Mouse (Mus musculus) hindbrain, embryonic 11.5 days (tissue): ENCODE measurements at regions not wholly inside any gene's neighbourhood (a gene's known extent, or its start where the extent isn't known, plus 50 kb on each side); places are given as distances from the start of the nearest gene placed in this dataset.
"Not testable (repeated sequence)": the region's sequence is repeated elsewhere in the genome, so short reads cannot be mapped to it uniquely, and the experiment has no call there.

Experiments
- ATAC-seq: fragments of 200-750 bp; cut with Nextera tagmentation; 2 replicates; pipeline ENCODE4 v1.8.0; 2017; ENCODE audit warnings: mild to moderate bottlenecking, moderate TSS enrichment, moderate library complexity; ENCODE audit not compliant: low FRiP score
- DNase-seq: peaks from one replicate; pipeline ENCODE4 v3.0.0-alpha.2; 2015; ENCODE audit warnings: low spot score
- H3K27ac ChIP-seq: fragments of 300-500 bp; sonication (generic); 2 replicates; pipeline ENCODE4 v1.5.1; 2014; ENCODE audit warnings: mild to moderate bottlenecking, low read depth, low read length
- H3K27me3 ChIP-seq: fragments of 300-500 bp; sonication (generic); 2 replicates; pipeline ENCODE4 v1.6.1; 2014; ENCODE audit warnings: mild to moderate bottlenecking, low read length, moderate library complexity, mixed read lengths; ENCODE audit not compliant: control insufficient read depth, insufficient read depth
- H3K36me3 ChIP-seq: fragments of 300-500 bp; sonication (generic); 2 replicates; pipeline ENCODE4 v1.6.1; 2014; ENCODE audit warnings: mild to moderate bottlenecking, low read length, moderate library complexity, mixed read lengths; ENCODE audit not compliant: control insufficient read depth, insufficient read depth
- H3K4me1 ChIP-seq: fragments of 300-500 bp; sonication (generic); replicated peaks from 2 replicates; pipeline ENCODE4 v1.6.1; 2014; ENCODE audit warnings: low read length, mixed read lengths; ENCODE audit not compliant: control insufficient read depth, insufficient read depth
- H3K4me2 ChIP-seq: fragments of 300-500 bp; sonication (generic); replicated peaks from 2 replicates; pipeline ENCODE4 v1.6.1; 2014; ENCODE audit warnings: mild to moderate bottlenecking, low read depth, low read length
- H3K4me3 ChIP-seq: fragments of 300-500 bp; sonication (generic); 2 replicates; pipeline ENCODE4 v1.5.1; 2014; ENCODE audit warnings: low read depth, low read length
- H3K9ac ChIP-seq: fragments of 300-500 bp; sonication (generic); 2 replicates; pipeline ENCODE4 v1.6.1; 2014; ENCODE audit warnings: low read depth, low read length
- H3K9me3 ChIP-seq: fragments of 300-500 bp; sonication (generic); 2 replicates; pipeline ENCODE4 v1.6.1; 2016; ENCODE audit warnings: low read length; ENCODE audit not compliant: control insufficient read depth
- WGBS: fragments of 180-500 bp; shearing (Covaris S2); extraction: QIAGEN DNeasy Blood & Tissue Kit; methylation state at CpG from one replicate; pipeline ENCODE4 v1.1.7; 2014; 5-methylcytosine and 5-hydroxymethylcytosine counted together

GRCm38 (mm10) chrX:75734628-75735302 is 140.2 kb downstream of the Pls3 start:
- H3K4me2 ChIP-seq, DNase-seq, H3K9ac ChIP-seq, H3K36me3 ChIP-seq, H3K27me3 ChIP-seq, H3K9me3 ChIP-seq, H3K4me3 ChIP-seq, H3K4me1 ChIP-seq, H3K27ac ChIP-seq, ATAC-seq: not testable (repeated sequence)
- WGBS, result 71% methylated on average over 9 of the region's 13 CpGs

DNA sequence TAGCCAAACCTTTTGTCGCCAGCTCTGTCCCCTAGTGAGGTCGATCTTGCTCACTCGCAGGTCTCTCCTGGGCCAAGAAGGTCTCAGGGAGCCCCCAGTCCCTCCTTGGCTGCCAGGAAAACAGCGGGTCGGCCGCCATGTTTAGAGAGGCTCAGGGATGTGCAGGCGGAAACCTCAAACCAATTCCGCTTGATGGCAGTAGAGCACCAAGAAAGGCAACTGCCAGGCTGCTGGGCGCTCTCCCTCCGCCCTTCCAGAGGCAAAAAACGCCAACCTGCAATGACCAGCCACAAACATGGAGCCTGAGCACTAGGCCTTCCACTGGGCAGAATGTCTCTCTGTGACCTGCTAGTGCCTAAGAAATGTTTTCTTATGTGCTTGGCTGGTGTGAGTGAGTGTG is 141.3 kb downstream of the Pls3 start:
- H3K4me1 ChIP-seq, H3K4me3 ChIP-seq, H3K27me3 ChIP-seq, H3K9ac ChIP-seq, ATAC-seq, H3K36me3 ChIP-seq, H3K9me3 ChIP-seq, H3K4me2 ChIP-seq, H3K27ac ChIP-seq: not testable (repeated sequence)
- WGBS, result 75% methylated on average over 11 of the region's 11 CpGs
- DNase-seq, result peak; percentile 42

DNA sequence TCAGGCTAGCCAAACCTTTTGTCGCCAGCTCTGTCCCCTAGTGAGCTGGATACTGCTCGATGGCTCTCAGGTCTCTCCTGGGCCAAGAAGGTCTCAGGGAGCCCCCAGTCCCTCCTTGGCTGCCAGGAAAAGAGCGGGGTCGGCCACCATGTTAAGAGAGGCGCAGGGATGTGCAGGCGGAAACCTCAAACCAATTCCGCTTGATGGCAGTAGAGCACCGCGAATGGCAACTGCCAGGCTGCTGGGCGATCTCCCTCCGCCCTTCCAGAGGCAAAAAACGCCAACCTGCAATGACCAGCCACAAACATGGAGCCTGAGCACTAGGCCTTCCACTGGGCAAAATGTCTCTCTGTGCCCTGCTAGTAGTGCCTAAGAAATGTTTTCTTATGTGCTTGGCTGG is 145.2 kb downstream of the Pls3 start:
- ATAC-seq, H3K27ac ChIP-seq, H3K27me3 ChIP-seq, H3K4me1 ChIP-seq, H3K4me2 ChIP-seq, DNase-seq, H3K36me3 ChIP-seq, H3K9me3 ChIP-seq, H3K4me3 ChIP-seq, H3K9ac ChIP-seq: not testable (repeated sequence)
- 79% methylated on average over 8 of the region's 12 CpGs for WGBS

GRCm38 (mm10) chrX:75728507-75728906 is 146.5 kb downstream of the Pls3 start:
- Histone ChIP-seq H3K4me2 (no peak overlapping the region), H3K9ac (no peak overlapping the region), H3K36me3 (no peaks in the 10 kb centered on the region), H3K4me1 (no peaks in the 10 kb centered on the region), H3K9me3 (no peaks in the 10 kb centered on the region), H3K27ac (no peak overlapping the region), H3K4me3 (no peak overlapping the region), H3K27me3 (no peaks in the 10 kb centered on the region)
- ATAC-seq (no peak), DNase-seq (peak; percentile 26)
- WGBS, result 72% methylated on average over 4 of the region's 4 CpGs

- 63% methylated on average over 24 of the region's 39 CpGs for WGBS
- not testable (repeated sequence) for H3K4me1 ChIP-seq, H3K27ac ChIP-seq, DNase-seq, H3K4me2 ChIP-seq, ATAC-seq, H3K36me3 ChIP-seq, H3K9me3 ChIP-seq, H3K27me3 ChIP-seq, H3K9ac ChIP-seq, H3K4me3 ChIP-seq
Observed at GRCm38 (mm10) chrX:75723542-75723941, 145.5 kb upstream of the Rab39b start.

DNA sequence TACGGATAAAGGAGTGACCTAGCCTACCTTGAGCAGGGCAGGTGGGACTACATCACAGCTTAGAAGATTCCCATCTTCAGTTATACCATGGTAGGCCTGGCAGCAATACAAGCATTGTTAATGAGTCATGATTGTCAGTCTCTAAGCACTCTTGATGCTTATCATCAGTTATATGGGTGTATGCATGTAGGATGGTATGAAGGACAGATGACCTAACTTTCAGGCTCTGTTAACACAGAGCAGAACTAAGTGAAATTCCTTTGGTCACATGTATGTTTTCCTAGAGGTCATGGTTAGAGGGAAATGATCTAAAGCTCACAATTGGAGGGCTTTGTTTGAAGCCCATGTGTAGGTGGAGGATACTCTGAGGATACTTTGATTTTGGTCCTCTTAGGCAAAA is 121.9 kb upstream of the Rab39b start:
- Histone ChIP-seq H3K4me3 (no peak overlapping the region), H3K27ac (no peak overlapping the region), H3K4me1 (no peaks in the 10 kb centered on the region), H3K4me2 (no peak overlapping the region), H3K9ac (no peak overlapping the region), H3K27me3 (no peaks in the 10 kb centered on the region), H3K9me3 (no peaks in the 10 kb centered on the region), H3K36me3 (no peaks in the 10 kb centered on the region)
- ATAC-seq, result no peak
- DNase-seq, result no peak
- WGBS, result 31% methylated on average over 1 of the region's 1 CpGs

GRCm38 (mm10) chrX:75675271-75675670 is 97.2 kb upstream of the Rab39b start:
- H3K4me1 ChIP-seq, H3K27ac ChIP-seq, DNase-seq, H3K36me3 ChIP-seq, H3K4me2 ChIP-seq, H3K9me3 ChIP-seq, ATAC-seq, H3K27me3 ChIP-seq, H3K9ac ChIP-seq, H3K4me3 ChIP-seq: not testable (repeated sequence)
- WGBS, result 98% methylated on average over 8 of the region's 8 CpGs

GRCm38 (mm10) chrX:75673920-75674665 is 96.1 kb upstream of the Rab39b start:
- Histone ChIP-seq H3K4me3 (peak overlapping the region; percentile 18), H3K4me1 (no peaks in the 10 kb centered on the region), H3K36me3 (no peaks in the 10 kb centered on the region), H3K4me2 (0 out of 2 replicates have a peak overlapping the region, but pooled peaks have one; percentile 17), H3K27me3 (no peaks in the 10 kb centered on the region), H3K9ac (no peak overlapping the region), H3K9me3 (no peaks in the 10 kb centered on the region), H3K27ac (no peak overlapping the region)
- DNase-seq (peak; percentile 91), ATAC-seq (peak; percentile 99)
- 5% methylated on average over 23 of the region's 23 CpGs for WGBS

DNA sequence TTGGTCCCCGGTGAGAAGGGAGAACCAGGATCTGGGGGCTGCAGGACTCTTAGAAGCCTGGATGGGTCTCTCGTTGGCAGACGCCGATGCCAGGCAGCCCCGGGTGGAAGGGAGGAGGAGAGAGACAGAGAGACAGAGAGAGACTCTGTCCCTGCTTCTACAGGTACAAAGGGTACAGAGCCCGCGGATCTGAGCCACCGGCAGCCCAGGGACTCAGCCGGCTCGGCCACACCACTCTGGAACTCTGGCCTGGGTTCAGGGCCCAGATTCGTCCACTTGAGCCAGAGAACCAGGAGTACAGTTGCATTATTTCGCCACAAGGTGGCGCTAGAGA is 95.5 kb upstream of the Rab39b start:
- no peaks in the 10 kb centered on the region for H3K9me3 ChIP-seq
- no peaks in the 10 kb centered on the region for H3K36me3 ChIP-seq
- H3K4me1 ChIP-seq, result no peaks in the 10 kb centered on the region
- DNase-seq (no peak), ATAC-seq (no peak)
- 54% methylated on average over 13 of the region's 13 CpGs for WGBS
- 0 out of 2 replicates have a peak overlapping the region, but pooled peaks have one; percentile 11 for H3K9ac ChIP-seq
- no peaks in the 10 kb centered on the region for H3K27me3 ChIP-seq
- no peak overlapping the region for H3K27ac ChIP-seq
- H3K4me3 ChIP-seq, result no peak overlapping the region
- H3K4me2 ChIP-seq, result 0 out of 2 replicates have a peak overlapping the region, but pooled peaks have one; percentile 14
